Mouse (Mus musculus): ENCODE results near the gene Btbd35f15. TPM values are rescaled to one million over a fixed set of nuclear protein-coding genes. Genes with fewer than 3 reads are reported as not detected.
"Not testable (repeated sequence)": the region's sequence is repeated elsewhere in the genome, so short reads cannot be mapped to it uniquely, and the experiment has no call there.

Btbd35f15 gene
- not detected in 2 replicates for polyA plus RNA-seq (2015; fragmentation: Nextera tagmentation; extraction: Ambion mirVana)

DNA sequence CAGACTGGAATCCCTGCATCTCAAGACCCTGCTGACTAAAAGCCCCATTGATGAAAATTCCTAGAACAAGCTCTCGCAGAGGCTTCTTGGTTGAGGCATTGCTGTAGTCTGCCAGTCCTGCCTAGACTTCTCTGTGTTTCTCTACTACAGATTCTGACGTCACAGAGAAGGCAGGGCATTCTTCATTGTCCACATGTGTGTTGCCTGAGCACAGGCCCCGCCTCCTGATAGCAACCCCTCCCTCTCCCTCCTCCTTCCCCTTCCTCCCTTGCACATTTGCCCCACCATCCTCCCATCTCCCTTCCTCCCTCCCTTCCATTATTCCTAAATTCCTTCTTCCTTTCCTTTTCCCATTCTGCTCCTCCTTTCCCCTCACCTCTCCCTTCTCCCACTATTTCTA lies at the start of gene Btbd35f15:
TSS of gene Btbd35f15 (minus strand) at position 101 of the 400 bp plus-strand sequence.
- H3K27me3 ChIP-seq; H3K9ac ChIP-seq; H3K4me3 ChIP-seq; H3K9me3 ChIP-seq (replicated peaks); H3K4me2 ChIP-seq; H3K36me3 ChIP-seq (ENCODE audit: poor library complexity, severe bottlenecking); ATAC-seq; H3K4me1 ChIP-seq; H3K27ac ChIP-seq: not testable (repeated sequence)
- no CpG with 5 or more reads among the region's 3 CpGs for WGBS

Other genes starting within 250 kb of the Btbd35f15 start
- gene Btbd35f13, start 79.9 kb upstream of the Btbd35f15 start, polyA plus RNA-seq (2015; fragmentation: Nextera tagmentation; extraction: Ambion mirVana) = not detected in 2 replicates
- not detected in 2 replicates for gene Btbd35f14, start 125.0 kb upstream of the Btbd35f15 start, polyA plus RNA-seq (2015; fragmentation: Nextera tagmentation; extraction: Ambion mirVana)